Mouse (Mus musculus): ENCODE measurements at regions not wholly inside any gene's neighbourhood (a gene's known extent, or its start where the extent isn't known, plus 50 kb on each side); places are given as distances from the start of the nearest gene placed in this dataset.
A peak's percentile ranks its signal among the peaks of the same experiment; 100 is the strongest.

DNA sequence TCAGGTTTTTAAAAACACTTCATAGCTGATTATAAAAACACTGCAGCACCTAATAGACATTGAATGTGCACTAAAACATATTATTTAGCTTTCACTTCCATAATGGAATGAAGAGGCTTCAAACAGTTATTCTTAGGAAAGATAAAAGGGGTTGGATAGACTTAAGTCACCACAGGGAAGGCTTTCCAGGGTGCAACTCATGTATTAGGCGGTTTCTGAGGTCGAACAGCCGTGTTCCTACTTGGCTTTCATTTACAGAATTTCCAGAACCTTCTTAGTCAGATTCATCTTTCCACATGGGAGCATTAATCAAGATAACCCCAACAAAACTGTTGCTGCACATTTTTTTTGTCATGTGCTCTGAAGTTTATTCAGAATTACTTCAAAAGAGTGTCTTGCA is 279.8 kb upstream of the Tle1 start:
- DNase-seq, result no peak

DNA sequence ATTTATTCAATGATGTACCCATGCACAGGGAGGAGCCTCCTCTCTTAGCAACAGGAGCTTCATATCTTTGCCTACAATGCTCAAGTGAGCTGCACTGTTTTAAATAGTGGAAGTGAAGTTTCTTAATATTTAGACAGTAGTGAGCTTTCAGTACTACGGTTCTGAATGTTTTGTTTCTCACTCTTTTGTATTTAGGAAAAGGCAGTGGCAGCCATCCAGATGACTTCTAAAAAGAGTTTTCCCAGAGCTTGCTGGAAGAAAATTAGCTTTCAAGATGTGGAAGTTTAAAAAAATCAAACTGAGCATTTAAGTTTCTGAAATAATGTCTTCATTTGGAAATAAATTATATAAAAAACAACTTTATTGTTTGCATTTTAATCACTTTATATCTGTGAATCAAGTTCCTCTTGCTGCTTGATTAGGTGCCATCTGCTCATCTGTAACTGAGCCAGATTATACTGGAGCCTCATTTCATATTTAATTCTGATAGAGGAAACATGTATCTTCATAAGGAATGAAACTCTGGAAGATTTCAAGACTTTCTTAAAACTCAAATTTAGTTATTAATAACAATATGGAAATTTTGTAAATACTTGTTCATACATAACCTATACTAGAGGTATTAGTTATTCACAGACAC is 268.6 kb upstream of the Tle1 start:
- peak; percentile 84 to 85 for DNase-seq

DNA sequence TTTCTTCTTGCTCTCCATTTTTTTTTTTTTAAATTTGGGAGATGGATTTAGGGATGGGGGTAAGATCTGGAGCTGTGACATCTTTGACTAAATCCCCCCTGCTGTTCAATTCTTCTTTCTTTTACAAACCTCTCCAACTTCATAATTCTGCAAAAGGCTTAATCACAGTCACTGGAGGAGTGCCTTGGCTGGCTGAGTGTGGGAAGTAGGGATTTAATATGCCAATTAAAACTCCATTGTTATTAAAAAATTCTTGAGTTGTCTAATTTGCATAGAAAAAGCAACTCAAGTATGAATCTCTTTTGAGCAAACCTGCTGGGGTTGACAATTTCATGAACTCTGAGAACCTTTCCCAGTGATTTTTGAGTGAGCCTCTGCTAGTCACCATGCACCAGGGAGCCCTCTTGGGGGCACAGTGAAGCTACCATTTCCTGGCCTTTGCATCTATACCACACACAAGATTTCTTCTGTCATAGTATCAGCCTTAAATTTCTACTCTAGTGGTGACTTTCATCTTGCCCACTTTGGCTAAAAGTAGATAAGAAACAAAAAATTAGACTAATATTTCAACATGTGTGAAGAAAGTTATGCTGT is 243.6 kb upstream of the Tle1 start:
- no peak for DNase-seq

DNA sequence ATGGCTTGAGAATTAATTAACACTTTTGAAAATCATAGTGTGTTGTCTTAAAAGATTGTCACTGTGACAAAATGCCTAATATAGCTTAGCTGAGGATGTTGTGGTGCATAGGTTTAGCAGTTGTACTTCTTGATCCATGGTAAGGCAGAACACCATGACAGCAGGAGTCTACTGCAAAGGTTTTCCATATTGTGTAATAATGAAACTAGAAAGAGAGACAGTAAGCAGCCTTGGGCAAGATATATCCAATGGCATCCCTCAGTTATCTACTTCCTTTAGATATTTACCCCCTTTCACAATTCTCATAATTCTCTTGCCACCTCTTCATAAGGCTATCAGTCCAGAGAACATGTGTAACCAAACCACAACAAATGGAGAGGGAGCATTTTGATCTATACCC is 236.6 kb upstream of the Tle1 start:
- no peak for DNase-seq

- DNase-seq, result no peak
Observed at GRCm38 (mm10) chr4:72425316-72425715, 224.6 kb upstream of the Tle1 start.

- no peak for DNase-seq
Observed at GRCm38 (mm10) chr4:72412100-72412788, 211.5 kb upstream of the Tle1 start.

- DNase-seq, result no peak
Observed at GRCm38 (mm10) chr4:72411343-72411742, 210.6 kb upstream of the Tle1 start.

GRCm38 (mm10) chr4:72400759-72401158 is 200.0 kb upstream of the Tle1 start:
- DNase-seq, result no peak

- DNase-seq, result peak; percentile 44 to 66
Observed at GRCm38 (mm10) chr4:72391887-72392435, 191.2 kb upstream of the Tle1 start.

GRCm38 (mm10) chr4:72389811-72390625 is 189.3 kb upstream of the Tle1 start:
- DNase-seq, result no peak

GRCm38 (mm10) chr4:72384901-72385264 is 184.2 kb upstream of the Tle1 start:
- DNase-seq, result peak; percentile 95

GRCm38 (mm10) chr4:72384259-72384900 is 183.7 kb upstream of the Tle1 start:
- DNase-seq, result no peak

GRCm38 (mm10) chr4:72383729-72384128 is 183.0 kb upstream of the Tle1 start:
- peak; percentile 24 to 26 for DNase-seq

- DNase-seq, result no peak
Observed at GRCm38 (mm10) chr4:72382517-72383147, 181.9 kb upstream of the Tle1 start.

- DNase-seq, result no peak
Observed at GRCm38 (mm10) chr4:72381742-72382141, 181.0 kb upstream of the Tle1 start.

DNA sequence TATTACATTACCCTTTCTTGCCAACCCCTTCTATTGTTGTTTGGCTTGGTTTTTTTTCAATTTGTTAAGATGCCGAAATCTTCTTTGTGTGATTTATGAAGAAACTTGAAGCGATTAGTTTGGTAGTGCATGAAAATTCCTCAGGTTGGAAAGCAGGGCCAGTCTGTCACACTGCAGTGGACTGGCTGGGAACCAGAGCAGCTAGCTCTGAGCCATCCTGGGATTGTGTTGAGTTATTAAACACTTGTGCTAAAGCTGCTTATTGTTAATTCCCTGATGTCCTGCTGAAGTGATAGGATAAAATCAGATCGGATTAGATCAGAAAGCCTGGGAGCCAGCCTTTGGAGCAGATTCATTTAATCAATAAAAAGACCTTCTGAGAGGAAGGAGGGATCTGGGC is 180.4 kb upstream of the Tle1 start:
- DNase-seq, result peak; percentile 33 to 52

- DNase-seq, result no peak
Observed at GRCm38 (mm10) chr4:72379515-72379914, 178.8 kb upstream of the Tle1 start.

DNA sequence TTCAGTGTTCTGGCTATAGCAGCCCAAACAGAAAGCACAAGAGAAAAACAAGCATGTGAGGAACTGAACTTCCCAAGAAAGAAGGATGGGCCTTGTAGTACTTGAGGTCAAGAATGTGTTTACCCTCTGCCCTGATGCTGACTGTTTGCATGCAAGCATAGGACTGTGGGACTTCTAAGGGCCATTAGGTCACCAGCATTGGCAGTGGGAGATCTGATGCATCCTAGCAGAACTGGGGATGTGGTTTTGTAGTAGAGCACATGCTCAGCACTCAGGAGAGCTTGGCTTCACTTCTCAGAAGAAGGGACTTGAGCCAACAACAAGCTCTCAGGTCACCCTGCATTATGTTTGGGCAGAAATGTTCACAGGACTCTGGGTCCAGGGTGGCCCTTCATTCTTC is 178.3 kb upstream of the Tle1 start:
- no peak for DNase-seq

DNA sequence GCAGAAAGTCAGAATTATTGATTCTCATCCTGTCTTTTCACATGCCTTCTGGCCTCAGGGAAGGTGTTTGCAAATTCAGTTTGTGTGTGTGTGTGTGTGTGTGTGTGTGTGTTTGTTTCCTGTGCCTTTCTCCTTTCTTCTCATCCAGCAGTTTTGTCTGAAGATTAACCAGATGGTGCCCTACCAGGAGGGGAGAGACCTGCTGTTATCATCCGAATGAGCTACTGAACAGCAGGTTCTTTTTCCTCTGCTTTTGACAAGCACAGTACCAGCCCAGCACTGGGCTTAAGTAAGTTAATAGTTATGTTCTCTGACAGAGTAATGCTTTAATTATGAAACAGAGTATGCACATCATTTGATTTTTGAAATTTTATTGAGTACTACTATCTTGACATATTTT is 176.8 kb upstream of the Tle1 start:
- peak; percentile 24 to 57 for DNase-seq

DNA sequence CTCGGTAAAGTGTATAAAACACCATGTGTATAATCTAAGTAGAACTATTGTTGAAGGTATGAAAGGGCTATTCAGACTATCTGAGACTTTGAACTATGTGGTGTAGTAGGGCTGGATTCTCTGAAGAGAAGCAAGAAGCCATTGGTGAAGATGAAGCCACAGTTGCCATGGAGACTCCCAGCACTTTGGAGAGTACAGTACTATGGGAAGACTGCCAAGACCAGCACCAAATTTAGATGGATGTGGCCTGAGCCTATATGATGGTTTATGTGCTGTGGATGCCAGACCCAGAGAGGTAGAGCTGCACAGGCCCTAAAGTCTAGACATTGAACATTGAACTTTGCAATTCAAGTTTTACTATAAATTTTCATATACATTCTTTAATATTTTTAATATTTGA is 151.3 kb upstream of the Tle1 start:
- DNase-seq, result peak; percentile 8 to 9

DNA sequence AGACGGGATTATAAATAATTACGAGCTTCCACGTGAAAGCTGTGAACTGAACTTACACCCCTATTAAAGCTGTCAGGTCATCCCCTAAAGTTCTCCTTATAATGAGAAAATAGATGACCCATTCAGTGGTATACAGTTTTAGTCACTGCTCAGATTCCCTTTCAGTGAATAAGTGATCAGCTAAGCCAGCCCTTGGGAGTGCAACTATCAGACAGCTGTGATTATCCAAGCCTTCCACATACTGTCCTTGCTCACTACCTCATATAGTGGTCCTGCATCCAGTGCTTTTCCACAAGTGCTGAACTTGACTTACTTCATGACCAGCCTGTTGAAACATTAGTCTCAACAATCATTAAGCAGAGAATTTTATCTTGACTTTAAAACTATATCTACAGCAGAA is 131.2 kb upstream of the Tle1 start:
- no peak for DNase-seq

DNA sequence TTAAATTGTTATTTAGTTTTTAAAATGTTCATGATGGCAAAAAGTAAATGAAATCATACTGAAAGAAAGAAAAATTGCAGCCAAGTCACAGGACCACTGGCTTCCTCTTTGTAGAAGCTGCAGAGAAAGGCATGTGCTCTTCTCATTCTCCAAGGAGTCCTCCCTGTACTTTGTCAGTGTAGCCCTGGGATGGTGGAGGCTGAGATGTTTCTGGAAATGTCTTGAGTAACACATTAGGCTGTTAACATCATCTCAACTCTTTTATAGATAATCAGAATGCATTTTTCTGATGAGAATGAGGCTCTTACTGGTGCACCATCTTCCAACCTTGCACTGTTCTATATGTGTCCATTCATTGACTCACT is 128.3 kb upstream of the Tle1 start:
- no peak for DNase-seq

Measured in cerebellum, postnatal 10 days (tissue).